Mouse (Mus musculus): ENCODE data around the gene Thegl.

Thegl gene

DNA sequence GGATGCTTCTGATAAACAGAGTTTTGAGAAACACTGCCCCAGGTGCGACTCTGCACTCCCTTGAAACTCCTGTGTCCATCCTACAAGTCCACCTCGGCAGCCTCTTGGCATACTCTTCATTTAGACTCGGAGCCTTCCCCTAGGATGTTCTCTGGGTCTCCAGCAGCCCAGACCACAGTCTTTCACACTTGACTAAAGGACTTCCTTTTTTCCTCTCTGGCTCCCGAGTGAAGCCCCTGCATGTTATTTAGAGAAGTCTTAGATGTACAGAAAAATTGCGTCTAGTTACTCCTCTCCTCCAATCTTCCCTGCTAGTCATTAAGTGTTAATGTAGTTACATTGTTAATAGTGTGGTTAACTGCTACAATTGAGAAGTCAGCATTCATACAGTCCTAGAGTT lies 28.5 kb downstream of the Thegl start:
- in situ Hi-C loops (cut with MboI, MseI), result no loop called here

DNA sequence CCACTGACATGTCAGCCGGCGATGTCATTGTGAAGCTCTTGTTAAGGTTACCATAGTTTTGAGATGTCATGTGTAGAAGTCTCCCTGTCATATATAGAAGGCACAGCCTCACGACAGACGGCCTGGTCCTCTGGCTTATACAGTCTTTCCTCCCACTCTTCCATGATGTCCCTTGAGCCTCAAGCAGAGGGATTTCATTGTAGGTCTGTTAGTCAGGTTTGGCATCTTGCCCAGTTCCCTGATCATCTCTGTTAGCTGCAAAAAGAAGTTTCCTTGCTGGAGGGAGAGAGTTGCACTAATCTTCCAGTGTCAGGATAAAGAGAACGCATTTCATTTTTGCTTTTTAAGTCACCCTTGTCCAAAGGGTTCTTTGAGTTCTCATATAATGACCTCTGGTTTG lies 36.8 kb downstream of the Thegl start:
- in situ Hi-C loops (cut with MboI, MseI), result no loop called here

DNA sequence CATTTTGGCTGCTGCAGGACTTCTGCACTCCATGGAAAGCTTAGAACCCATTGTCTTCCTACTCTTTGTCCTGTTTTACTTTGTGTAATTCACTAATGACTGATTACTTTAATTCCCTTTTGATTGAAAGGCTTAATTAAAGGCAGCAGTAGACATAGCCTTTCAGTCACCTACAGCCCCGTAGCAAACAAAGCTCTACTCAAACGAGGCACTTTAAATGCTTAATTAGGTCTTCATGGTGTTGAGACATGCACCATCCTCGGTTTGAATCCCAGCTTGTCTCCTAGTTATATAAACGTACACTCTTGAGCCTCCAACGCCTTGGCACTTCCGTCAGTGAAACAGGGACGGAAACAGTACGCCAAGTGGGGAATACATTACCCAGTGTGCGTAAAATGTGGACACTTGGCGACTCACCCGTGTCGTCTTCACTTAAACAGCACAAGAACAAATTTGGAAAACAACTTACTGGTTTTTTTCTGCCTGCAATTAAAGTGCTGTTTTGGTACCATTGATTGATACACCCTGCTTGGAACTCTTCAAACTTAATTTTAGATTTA lies 41.1 kb downstream of the Thegl start:
- in situ Hi-C loops (cut with MboI, MseI), result no loop called here

DNA sequence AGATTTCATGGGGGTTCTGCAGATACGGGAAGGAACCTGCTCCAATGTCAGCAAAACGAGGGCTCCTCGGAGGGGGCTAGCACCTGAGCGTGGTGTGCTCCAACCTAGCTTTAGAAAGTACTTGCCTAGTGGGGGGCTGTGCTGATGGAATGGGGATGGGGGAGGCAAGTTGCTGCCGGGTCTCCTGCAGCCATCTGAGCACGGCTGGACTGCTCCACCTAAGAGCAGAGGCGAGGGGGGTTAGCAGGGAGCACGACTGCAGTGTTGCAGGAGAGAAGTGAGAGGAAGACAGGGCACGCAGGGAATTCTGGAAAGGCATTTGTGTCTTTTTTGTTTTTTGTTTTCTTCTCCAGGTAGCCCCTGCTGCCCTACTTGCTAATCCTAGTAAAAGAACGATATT lies 44.5 kb downstream of the Thegl start:
- in situ Hi-C loops (cut with MboI, MseI), result no loop called here

DNA sequence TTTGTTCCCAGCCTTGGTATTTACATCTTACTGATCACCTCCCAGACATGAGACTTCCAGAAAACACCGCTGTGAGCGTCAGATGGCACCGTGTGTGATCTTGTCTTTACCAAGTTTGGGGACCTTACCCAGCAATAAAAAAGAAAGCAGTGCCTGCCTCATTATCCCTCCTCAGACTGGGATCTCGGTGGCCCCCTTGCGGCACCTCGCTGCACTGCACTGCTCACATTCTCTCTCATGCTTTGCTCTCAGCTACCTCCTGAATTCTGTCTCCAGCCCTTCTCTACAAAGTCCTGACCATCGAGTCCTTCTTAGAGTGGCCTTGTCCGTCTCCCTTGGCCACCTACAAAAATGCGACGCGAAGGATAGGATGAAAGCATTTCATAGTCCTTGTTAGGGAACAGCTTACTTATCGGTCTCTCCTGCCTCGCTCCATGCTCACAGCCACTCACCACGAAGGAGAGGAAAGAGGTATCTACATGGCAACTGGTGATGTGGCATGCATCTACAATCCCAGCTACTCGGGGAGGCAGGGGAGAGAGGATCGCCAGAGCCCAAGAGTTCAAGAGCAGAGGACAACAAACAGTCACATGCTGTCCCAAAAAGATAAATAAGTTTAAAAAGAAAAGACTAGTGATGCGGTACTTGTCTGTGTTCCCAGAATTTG lies 45.7 kb downstream of the Thegl start:
- in situ Hi-C loops (cut with MboI, MseI), result no loop called here

DNA sequence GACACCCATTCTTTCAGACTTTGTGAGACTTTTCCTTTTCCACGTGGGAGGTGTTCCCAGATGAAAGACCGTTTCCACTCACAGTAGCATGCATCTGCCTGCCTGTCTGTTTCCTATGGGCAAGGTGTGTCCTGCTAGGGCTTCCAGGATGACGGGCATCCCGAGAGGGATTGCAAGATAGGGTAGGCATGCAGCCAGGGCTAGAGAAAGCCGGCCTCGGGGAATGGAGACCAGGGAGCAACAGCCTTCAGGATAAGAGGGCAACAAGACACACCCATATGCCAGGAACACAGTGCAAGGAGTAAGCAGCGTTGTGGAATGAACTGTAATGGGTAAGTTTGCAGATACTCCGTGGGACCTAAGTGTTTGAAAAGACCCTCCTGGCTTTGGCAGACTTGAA lies 51.5 kb downstream of the Thegl start:
- in situ Hi-C loops (cut with MboI, MseI), result no loop called here

DNA sequence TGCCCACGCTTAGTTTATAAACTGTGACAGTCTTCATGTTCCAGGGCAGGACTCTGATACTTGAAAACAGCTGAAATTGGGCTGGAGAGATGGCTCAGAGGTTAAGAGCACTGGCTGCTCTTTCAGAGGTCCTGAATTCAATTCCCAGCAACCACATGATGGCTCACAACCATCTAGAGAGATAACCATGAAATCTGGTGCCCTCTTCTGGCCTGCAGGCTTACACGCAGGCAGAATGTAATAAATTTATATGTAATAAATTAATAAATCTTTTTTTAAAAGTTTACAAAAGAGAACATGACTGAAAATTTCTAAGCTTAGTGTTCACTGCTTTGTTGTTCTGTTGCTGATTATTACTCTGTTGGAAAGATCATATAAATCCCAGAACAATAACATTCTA lies 55.2 kb downstream of the Thegl start:
- in situ Hi-C loops (cut with MboI, MseI), result no loop called here

DNA sequence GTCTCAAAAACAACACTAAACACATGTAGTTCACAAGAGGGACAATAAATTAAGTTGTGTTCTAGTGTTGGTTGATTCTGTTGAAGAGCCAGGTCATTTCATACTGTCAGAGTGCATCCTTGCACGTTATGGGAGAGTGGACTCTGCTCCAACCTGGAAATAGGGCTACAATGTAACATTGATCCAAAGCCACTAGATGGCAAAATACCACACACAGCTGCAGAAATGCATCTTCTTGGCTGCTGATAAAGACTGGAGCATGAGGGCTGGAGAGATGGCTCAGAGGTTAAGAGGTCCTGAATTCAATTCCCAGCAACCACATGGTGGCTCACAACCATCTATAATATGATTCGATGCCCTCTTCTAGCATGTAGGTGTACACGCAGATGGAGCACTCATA lies 55.8 kb downstream of the Thegl start:
- in situ Hi-C loops (cut with MboI, MseI), result no loop called here

DNA sequence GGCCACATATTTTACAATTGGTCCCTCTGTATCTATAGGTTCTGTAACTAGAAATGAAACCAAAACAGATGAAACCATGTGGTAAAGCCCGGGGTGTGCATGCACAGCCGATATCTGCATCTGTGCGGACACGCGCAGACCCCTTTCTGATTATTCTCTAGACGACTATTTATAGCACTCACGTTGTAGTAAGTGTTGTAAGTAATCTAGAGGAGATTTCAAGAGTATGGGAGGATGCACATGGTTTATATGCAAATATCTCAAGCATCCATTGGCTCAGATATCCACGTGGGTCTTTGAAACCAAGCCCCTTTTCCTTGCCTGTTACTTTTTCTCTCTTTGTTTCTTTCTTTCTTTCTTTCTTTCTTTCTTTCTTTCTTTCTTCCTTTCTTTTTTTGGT lies 58.0 kb downstream of the Thegl start:
- in situ Hi-C loops (cut with MboI, MseI), result no loop called here

DNA sequence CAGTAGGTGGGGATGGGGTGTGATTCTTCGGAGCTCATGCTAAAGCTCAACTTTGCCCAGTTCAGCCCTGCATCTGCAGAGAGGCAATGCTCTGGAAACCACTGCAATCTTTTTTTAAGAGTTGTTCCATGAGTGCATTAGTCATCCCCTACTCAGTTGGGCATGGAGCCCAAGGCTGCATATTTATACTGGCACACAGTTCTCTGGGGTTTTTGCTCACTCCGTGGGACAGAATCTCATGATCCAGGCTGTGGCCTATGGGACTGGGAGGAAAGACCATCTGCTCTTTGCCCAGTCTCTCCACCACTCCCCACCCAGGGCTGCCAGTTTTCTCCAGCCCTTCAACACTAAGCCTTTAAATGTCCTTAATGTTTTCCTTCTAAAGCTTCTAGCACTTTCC lies 59.1 kb downstream of the Thegl start:
- in situ Hi-C loops (cut with MboI, MseI), result no loop called here

DNA sequence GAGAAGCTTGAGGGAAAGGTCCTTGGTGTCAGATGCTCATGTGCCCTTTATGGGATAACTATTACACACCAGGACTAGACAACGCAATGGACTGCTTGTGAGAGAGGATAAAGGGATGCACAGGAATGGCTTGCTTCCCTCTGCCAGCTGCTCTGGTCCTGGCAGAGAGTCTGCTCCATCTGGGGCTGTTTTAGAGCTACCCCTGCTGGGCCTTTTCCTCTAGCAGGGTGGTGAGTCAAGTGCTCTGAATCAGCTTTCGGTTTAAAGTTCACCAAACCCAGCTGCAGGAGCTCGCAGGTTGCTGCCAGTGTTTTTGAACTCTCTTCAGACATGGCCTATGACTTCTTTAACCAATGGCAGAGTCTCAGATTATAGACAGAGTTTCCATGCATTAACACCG lies 60.1 kb downstream of the Thegl start:
- in situ Hi-C loops (cut with MboI, MseI), result no loop called here

DNA sequence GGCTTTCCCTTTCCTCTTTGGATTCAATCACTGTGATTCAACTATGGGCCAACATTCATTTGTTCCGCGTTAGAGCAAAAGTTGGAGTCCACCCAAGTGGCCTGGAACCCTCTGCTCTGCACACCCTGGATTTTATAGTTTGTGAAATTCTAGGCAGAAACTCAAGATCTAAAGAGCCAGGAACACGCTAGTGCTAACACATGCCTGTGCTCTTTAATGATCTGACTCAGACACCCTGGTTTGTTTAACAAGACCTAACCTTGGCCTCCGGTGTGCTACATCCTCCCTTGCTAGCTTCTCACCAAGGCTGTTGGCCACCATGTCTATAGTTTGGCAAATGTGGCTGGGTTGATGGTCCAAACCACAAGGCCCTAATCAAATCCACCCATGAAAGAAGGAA lies 64.9 kb downstream of the Thegl start:
- in situ Hi-C loops (cut with MboI, MseI), result no loop called here

DNA sequence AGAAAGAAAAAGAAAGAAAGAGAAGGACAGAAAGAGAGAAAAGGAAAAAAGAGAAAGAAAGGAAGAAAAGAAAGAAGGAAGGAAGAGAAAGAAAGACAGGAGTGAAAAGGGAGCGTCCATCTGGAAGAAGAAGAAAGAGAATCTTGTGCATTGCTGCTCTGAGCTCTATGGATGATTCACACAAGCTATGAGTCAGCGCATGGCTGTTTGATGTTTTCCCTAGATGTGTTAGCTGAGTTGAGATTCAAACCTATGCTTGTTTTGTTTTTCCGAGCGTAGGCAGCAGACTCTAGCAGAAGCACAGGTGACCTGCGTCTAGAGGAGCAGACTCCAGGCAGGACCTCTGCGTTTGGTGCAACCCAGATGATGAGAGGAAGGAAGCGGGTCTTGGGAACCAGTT lies 66.9 kb downstream of the Thegl start:
- in situ Hi-C loops (cut with MboI, MseI), result no loop called here

DNA sequence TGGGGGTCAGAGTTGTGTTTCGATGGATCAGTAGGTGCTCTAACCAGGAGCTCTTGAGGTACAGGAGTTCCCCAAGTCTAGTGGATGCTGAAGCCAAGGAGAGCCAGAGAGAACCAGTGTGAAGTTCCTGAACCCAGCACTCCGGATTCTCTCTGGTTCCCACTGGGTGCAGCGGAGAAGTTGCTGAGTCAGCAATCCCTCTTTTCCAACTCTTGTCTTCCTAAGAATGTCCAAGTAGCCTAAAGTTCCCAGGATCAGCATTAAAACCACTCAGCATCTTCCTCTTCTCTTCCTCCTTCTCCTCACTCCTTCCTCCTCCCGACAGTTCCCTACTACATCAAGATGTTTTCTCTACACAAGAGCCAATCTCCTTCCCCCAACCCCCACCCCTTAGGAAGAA lies 68.6 kb downstream of the Thegl start:
- in situ Hi-C loops (cut with MboI, MseI), result no loop called here

DNA sequence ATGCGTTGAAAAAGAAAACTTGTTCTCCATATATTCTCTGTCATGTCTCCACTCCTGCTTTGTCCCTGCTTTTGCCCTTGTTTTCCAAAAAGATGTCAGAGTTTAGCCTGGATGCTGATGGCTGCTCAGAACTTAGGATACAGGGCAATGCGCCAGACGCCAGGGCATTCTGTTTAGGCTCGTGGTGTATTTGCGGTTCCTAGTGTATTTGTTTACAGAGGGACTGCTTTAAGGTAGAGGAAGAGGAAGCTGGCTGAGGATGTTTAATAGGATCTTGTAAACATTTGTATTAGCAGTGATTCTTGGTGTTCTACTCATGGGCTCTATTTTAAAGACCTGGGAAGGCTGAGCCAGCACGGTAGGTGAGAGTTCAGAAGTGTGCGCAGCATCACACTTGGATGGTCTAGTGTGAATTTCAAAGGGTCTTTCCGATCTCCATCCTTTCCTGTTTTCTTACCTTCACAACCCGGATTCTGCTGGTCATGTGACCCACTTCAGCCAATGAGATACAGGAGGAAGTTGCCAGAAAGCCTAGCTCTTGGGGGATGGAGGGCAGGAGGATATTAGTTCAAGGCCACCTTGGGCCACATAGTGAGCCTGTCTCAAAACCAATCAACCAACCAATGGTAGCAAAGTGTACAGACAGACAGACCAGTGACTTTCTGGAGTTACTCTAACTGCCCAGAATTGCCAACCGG lies 70.1 kb downstream of the Thegl start:
- in situ Hi-C loops (cut with MboI, MseI), result no loop called here

DNA sequence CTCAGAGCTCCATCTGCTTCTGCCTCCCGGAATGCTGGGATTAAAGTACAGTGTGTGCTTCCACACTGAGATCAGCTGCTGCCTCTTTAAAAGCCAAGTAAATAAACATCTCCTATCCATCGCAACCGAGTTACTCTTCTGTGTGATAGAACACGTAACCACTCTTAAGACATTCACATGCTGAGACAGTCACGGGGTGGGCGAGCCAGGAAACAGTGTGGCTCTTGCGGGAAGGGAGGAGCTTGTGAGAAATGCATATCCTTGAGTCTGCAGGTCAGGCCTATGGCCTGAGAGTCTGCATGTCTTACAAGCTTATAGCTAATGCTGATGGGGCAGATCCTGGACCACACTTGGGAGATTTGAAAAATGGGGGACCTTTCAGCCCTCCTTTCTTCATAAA lies 70.7 kb downstream of the Thegl start:
- in situ Hi-C loops (cut with MboI, MseI), result no loop called here

DNA sequence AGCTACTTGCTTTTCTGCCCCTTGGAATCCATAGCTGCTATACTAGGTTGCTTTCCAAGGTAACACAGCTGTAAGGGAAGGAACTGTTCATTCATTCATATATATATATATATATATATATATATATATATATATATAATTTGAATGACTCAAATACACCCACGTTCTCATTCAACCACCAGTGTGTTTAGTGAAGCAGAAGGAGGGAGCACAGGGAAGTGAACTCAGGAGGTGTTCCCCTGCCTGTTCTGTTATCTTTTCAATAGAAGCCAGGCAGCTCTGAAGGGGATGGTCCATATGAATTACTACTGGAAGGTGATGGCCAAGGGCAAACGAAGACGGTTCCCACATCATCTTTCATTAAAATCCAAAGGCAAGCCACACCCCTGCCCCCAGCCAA lies 71.3 kb downstream of the Thegl start:
- in situ Hi-C loops (cut with MboI, MseI), result no loop called here

DNA sequence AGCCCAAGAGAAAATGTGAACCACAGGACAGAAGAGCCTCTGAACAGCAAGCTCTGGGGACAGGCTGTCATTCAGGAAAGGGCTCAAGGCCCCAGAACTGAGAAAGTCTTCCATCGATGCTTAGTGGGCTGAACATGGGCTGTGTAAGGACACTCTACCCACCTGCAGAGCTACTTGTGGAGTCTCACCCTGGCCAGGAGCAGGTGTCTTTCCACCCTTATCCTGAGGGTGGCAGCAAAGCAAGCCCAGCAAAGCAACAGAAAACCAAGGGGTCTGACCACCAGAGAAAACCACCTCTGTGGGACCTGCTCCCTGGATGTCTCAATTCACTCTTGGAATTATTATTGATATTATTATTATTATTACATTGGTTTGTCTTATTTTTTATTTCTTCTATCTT lies 73.5 kb downstream of the Thegl start:
- in situ Hi-C loops (cut with MboI, MseI), result no loop called here

DNA sequence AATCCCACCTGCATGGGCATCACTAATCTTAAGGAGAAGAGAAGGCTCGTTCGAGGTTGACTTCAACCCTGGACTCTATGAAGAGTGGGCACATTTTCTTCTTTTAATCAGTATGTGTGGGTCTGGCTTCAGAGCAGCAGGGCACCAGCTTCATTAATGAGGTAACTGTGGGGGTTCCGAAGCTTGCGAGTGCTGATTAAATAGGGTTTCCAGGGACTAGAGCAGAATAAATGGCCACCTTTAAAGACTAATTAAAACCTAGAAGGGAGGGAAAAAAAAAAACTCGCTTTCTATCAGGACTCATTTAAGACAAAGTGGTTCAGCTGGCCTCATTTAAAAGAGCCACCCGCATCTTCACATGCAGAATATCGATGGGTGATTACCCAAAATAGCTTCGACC lies 74.1 kb downstream of the Thegl start:
- in situ Hi-C loops (cut with MboI, MseI), result no loop called here

DNA sequence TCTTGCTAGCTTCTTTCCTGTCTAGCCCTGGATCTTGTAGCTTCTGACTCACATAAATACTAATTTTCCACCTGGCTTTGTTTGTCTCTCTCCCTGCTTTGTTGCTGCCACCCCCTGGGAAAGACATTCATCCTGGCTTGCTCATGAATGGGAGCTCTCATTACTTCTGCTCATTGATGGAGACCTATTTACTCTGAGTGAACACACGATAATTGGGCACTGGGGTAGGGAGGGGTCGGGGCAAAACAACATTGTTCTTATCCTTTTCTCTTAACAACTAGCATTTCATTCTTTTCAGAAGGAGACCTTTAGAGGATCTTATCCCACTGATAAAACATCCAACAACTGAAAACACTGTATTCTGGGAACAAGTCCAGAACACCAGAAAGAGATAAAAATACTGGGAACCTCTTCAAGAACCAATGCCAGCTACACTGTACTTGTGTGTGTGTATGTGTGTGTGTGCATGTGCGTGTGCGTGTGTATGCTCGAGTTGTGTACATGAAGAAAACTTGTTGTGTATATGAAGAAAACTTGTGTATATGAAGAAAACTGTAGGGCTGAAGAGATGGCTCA lies 74.8 kb downstream of the Thegl start:
- in situ Hi-C loops (cut with MboI, MseI), result no loop called here

DNA sequence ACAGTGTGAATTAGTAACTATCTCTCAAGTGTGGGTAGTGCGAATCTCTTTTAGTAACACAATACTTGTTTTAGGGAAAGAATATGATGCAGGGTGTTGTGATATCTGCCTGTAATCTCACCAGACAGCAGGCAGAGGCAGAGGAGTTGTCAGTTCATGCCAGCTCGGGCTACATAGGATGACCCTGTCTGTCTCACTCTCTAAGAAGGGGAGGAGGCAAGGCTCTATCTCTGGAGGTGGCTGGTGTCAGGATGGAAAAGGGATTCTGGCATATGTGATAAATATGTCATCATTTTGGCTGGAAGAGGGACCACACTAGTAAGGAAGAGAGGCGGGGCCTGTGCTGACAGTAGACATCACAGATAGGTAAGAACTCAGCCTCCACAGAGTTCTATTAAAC lies 76.1 kb downstream of the Thegl start:
- in situ Hi-C loops (cut with MboI, MseI), result no loop called here

DNA sequence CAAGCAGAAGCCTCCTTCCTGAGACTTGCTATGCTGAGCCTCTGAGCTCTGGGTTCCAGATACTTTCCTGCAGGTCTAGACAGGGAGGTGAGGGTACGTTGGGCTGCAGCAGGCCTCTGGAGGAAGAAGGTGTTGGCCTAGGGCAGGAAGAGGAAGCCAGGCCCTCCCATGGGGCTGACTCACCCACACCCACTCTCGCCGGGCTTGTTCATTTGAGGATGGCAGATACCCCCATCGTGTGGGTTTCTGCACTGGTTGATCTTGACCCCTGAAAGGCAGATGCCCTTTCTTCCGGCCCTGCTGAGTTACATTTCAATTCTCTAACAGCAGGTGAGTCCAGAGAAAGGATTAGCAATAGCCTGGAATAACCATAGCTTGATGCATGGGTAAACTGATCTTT lies 76.7 kb downstream of the Thegl start:
- in situ Hi-C loops (cut with MboI, MseI), result no loop called here

DNA sequence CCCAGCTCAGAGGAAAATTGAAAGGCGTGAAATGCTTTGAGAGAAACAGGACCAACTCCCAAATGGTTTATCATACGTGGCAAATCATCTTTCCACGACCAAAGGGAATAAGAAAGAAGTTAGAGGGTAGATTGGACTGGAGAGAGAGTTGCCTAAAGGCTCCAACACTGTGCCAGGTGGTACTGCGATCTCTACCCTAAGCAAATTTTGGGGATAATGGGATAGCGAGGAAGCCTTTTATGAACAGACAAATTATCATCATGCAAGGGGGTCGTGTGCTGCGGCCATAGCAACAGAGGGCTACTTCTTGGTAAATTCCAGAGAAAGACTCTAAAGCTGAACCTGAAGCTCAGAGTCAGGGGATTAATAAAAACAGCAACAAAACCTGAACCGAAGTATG lies 78.1 kb downstream of the Thegl start:
- in situ Hi-C loops (cut with MboI, MseI), result no loop called here

Measured in T-helper 1 cell (primary cell).